Mouse (Mus musculus) liver, embryonic 14.5 days (tissue): ENCODE data around the gene Rnf39.

Experiments
- CTCF ChIP-seq: IDR thresholded peaks from 2 replicates; pipeline ENCODE4 v1.5.1; 2016; ENCODE audit warnings: antibody characterized with exemption, low read depth, control low read depth
- EP300 ChIP-seq: IDR thresholded peaks from 2 replicates; pipeline ENCODE4 v1.6.1; 2016; ENCODE audit warnings: antibody characterized with exemption, low read depth

DNA sequence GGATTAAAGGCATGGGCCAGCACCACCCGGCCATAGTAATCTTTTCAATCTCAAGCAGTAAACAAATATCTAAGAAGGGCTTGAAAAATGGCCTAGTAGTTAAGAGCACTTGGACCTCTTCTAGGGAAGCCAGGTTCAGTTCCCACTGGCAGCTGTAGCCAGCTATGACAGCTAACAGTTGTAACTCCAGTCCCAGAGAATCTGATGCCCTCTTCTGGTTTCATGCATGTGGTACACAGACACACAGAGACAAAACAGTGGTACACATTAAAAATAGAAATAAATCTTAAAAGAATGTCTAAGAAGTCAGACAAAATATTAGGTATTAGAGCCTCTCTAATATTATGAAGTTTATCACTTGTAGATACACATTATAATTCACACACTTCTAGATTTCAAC lies 18.4 kb downstream of the Rnf39 start:
- TF ChIP-seq CTCF, result no peak
- TF ChIP-seq EP300, result no peak
